Mouse (Mus musculus): ENCODE results near the gene Mfap1a.

- no peak for TF ChIP-seq HCFC1 (IDR thresholded peaks at IDR 0.05; ENCODE audit: borderline replicate concordance, insufficient read depth, low read length)
- no peak for TF ChIP-seq ZNF384 (IDR thresholded peaks at IDR 0.05; ENCODE audit: low read depth, low read length)
- TF ChIP-seq CHD2 (IDR thresholded peaks at IDR 0.05; ENCODE audit: low read depth, low read length) = no peak
These were observed 38.4 kb upstream of the Mfap1a start for GRCm38 (mm10) chr2:121544829-121545228.

Data from ES-E14 (cell line).